Mouse (Mus musculus) kidney, adult 11 months (tissue): ENCODE results near the gene Zfp658.

Source experiments
- DNase-seq: peaks from one replicate; pipeline ENCODE4 v3.0.0; 2022

The Zfp658 gene

DNA sequence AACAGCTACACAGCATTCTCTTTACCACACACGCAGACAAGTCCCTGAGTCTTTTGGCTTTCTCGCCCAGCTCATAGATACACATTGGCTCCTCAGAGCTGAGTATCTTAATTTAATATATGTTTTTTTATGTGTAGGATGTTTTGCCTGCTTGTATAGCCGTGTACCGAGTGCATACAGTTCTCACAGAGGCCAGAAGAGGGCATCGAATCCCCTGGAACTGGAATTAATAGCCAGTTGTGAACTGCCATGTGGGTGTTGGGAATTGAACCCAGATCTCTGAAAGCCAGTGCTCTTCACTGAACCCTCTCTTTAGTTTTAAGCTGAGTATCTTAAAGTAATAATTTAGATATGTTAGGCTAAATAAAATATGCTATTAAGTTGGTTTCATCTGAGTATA lies 22.7 kb downstream of the Zfp658 start:
- DNase-seq: no peak

DNA sequence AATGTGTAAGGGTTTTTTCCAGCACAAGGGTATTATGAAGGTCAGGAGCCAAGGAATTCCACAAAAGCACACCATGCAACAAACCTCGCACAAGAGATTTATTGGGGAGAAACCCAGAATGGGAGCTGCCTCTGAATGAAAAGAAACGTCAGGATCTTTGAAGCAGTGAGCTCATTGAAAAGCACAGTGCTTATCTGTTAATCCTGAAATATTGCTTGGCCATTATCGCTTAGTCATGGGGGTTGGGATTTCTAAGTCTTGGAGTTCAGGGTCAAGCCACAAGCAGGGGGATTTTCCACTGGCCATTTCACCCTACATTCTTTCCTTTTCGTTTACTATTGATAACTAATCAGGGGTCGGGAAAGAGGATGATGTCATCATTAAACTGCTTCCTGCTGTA lies 39.8 kb downstream of the Zfp658 start:
- DNase-seq: no peak

DNA sequence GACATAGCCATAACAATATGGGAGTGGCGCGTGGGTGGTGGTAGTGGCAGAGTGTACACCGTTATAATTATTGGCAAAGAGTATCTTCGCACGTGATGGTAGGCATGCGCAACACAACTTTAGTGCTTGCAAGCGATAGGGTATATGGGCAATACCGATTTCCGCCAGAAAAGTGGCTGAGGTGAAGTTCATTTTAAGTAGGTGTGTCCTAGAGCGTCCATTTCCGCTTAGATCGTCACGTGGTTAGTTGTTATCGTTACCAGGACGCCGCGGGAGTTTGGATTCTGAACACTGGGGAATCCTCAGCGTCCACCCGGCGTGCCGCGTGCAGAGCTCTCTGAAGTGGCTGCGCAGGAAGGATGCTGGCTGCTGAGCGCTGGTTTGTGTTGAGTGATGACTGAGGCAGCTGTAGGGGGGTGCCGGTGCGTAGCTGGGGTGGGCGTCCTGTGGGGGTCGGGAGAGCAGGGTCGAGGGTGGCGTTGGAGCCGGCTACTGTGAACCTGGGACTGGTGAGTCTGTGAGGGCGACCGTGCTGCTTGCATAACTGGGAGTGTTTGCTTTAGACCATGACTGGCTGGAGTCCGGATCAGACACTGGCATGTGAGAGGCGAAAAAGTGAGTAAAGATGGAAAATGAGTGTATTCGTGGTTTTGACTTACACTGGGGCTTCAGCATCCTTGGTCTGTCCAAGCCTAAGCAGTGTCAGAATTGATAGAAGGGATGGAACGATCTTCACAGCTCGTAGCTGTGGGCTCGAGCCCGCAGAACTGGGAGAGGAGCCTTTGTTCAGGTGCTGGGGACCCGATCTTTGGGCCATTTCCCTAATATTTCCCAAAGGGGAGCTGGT lies 45.1 kb downstream of the Zfp658 start, which contains the start of gene Zfp819:
Zfp819 (plus strand) TSS at position 274 of the 847 bp plus-strand sequence.
- peak; percentile 28 for DNase-seq

DNA sequence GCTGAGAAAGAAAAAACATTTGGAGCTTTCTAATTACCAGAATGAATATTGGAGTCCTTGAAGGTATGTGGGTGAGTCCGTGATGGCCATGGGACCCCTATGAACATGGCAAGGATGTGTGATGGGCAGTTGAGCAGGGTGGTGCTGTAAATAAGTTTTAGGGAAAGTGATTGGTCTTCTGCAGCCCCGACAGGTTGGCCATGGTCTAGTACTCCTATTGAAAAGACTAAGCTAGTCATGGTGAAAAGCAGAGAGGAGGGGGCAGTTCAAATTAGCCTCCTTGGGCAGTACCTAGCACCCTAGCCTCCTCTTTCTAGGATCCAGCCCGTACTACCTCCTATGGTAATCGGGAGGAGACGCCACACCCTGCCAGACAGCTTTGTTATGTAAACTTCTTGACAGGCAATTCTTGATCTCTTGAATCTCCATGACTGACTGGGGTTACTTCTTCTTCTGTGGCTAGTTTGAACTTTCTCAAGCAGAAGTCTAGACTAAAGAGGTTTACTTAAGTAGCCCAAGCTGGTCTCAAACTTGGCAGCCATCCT lies 45.8 kb downstream of the Zfp658 start:
- no peak for DNase-seq

DNA sequence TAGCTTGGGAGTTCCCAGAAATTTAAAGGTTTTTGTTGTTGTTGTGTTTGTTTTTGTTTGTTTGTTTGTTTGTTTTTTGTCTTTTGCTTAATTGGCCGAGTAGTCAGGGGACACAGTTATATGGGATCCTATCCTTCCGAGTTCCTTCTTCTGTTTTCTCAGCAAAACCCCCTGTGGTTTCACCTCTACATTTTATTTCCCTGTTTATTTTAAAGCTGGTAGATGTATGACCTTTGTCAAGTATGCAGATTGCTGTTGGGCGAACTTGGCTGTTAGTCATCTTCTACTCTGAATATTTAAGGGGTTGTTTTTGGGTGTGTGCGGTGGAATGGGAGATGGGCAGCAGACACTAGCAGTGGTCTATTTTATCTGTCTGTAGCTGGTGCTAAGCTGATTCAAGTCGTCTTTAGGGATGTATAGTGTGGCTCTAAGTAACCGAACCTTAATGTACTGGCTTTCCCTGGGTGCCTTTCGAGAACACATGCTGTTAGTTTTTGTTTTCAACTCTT lies 46.3 kb downstream of the Zfp658 start:
- no peak for DNase-seq

DNA sequence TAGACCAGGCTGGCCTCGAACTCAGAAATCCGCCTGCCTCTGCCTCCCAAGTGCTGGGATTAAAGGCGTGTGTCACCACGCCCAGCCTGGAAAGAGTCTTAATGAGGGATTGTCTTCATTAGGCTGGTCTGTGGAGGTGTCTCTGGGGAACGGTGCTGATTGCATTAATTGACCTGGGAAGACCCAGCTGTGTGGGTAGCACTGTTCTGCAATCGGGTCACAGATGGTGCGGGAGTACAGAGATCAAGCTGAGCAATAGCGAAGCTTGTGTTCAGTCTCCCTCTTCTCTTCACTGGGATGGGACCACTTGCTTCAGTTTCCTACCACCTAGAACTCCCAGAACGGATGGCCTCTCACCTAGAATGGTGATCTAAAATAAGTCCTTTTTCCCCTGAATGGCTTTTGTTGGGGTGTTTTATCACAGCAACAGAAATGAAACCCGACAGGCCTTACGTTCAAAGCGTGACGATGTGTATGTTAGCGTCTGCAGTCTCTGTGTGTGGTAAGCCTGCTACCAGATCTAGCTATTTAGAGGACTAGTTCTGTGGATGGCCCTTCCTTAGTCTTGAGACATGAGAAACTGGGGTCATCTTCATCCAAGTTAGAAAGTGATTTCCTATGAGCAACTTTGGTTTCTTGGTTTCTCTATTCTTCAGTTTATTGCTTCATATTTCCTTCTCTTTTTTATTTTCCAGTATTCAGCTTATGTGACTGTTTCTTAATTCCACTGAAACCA lies 51.9 kb downstream of the Zfp658 start:
- DNase-seq: no peak

DNA sequence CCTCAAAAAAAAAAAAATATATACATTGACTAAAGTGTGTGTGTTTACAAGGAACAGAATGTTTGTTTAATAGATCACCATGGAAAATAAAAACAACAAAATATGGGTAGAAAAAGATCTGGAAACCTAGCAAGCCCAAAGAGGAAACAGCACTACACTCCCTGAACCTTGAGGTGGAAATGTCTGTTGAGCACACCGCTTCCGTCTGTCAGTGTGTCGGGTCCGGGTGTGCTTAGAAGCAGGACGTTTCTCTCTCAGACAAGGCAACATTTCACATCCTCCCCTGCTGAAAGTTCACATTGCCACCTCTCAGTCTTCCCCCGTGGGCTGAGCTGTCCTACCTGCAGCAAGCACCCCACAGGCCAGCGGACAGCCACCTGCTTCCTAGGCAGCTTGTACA lies 60.9 kb downstream of the Zfp658 start:
- DNase-seq: no peak

DNA sequence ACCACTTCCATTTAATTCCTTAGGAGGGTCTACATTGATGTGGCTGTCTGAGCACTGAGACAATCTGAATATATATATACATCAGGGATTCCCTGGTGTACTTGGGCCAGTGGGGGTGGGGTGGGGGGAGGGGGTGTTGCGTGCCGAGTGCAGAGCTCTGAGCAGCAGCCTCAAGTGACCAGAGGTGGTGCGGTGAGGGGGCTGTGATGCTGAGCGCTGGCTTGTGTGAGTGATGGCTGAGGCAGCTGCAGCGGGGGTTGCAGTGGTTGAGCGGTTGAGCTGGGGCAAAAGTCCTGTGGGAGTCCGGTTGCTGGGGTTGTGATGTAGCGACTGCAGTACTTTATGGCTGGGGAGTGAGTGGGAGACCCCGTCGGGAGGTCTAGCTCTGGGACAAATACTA lies 61.8 kb downstream of the Zfp658 start:
- DNase-seq: no peak
